21 mouse cellular contexts compared by ENCODE assay signal in genomic region chr15:78548711-78549110, GRCm38 (mm10). TPM values are rescaled to one million over a fixed set of nuclear protein-coding genes. Genes with fewer than 3 reads are reported as not detected.
"Had no signal": no experiment of that assay in that cellular context is flagged by ENCODE, and none has a peak within 500 bp of the region (broad histone marks: within the 10 kb centered on the region; RNA-seq: fewer than 3 reads in every experiment).

No protein-coding gene starts in this region.

- H3K27ac ChIP-seq: intestine, embryonic 15.5 days; kidney, embryonic 15.5 days; limb, embryonic 10.5 days; limb, embryonic 13.5 days; liver, embryonic 13.5 days; neural tube, embryonic 12.5 days; neural tube, embryonic 15.5 days had no signal

- H3K4me2 ChIP-seq: intestine, embryonic 15.5 days; kidney, embryonic 15.5 days; limb, embryonic 13.5 days; liver, embryonic 13.5 days; neural tube, embryonic 12.5 days; neural tube, embryonic 15.5 days had no signal

- H3K27me3 ChIP-seq: neural tube, embryonic 12.5 days; neural tube, embryonic 15.5 days had no signal

- DNase-seq: kidney, adult 11 months; kidney, adult 8-10 months; kidney, postnatal 10 days; kidney, postnatal 36 days; layer of hippocampus, adult 9-11 months; liver; liver, embryonic 13.5 days; lung, adult 2 months; lung, postnatal 14 days; lung, postnatal 4 days; right cerebral cortex, postnatal 25 days; spleen, adult 18-20 months; thymus, adult 2 months had no signal

- H3K9ac ChIP-seq: intestine, embryonic 15.5 days; kidney, embryonic 15.5 days; limb, embryonic 13.5 days; liver, embryonic 13.5 days; neural tube, embryonic 12.5 days; neural tube, embryonic 15.5 days had no signal

- H3K36me3 ChIP-seq: intestine, embryonic 15.5 days; kidney, embryonic 15.5 days; limb, embryonic 10.5 days; limb, embryonic 13.5 days; liver, embryonic 13.5 days; neural tube, embryonic 12.5 days; neural tube, embryonic 15.5 days had no signal

- H3K9me3 ChIP-seq: intestine, embryonic 15.5 days; limb, embryonic 10.5 days; neural tube, embryonic 15.5 days had no signal

- H3K4me3 ChIP-seq: intestine, embryonic 15.5 days; kidney, embryonic 15.5 days; limb, embryonic 10.5 days; limb, embryonic 13.5 days; liver, embryonic 13.5 days; neural tube, embryonic 12.5 days; neural tube, embryonic 15.5 days had no signal

RNA-seq across cellular contexts. Expression of gene Sstr3, which starts 4.2 kb away (rescaled TPM):
- total RNA-seq: megakaryocyte progenitor cell, adult 5-6 weeks; megakaryocyte-erythroid progenitor cell, adult 5-6 weeks had no signal
- polyA plus RNA-seq: limb, embryonic 10.5 days; limb, embryonic 13.5 days; liver, embryonic 13.5 days had no signal

RNA-seq across cellular contexts. Expression of gene Il2rb, which starts 53.6 kb away (rescaled TPM):
- polyA plus RNA-seq: limb, embryonic 10.5 days; neural tube, embryonic 12.5 days had no signal
